Mouse (Mus musculus) G1E (cell line): ENCODE results near the gene Gba.

Experiments
- CTCF ChIP-seq: IDR thresholded peaks from 2 replicates; pipeline ENCODE4 v1.5.1; 2012; ENCODE audit warnings: low read depth, low read length, inconsistent platforms, mixed read lengths
- GATA1 ChIP-seq: IDR thresholded peaks from 2 replicates; pipeline ENCODE4 v1.6.1; 2012; ENCODE audit warnings: borderline replicate concordance, low read length, inconsistent platforms, mixed read lengths
- TAL1 ChIP-seq: conservative IDR thresholded peaks from 2 replicates; pipeline ENCODE4 v1.6.1; 2012; ENCODE audit warnings: low read depth, low read length, inconsistent platforms, mixed read lengths

DNA sequence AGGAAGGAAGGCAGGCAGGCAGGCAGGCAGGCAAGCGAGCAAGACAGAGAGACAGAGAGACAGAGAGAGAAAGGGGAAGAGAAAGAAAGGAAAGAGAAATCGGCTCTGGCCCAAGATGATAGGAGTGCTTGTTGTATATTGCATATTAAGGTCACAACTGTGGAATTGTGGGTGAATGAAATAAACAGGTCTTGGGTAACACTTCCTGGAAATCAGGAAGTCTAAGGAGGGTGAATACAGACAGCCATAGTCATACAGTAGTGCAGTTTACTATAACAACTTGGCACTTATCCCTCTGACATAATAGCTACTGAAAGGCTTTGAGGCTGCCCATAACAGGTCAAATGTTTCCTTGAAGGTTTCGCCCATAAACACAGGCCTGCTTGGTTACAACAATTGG lies 2.9 kb upstream of the Gba start:
- TF ChIP-seq CTCF (no peak), GATA1 (no peak), TAL1 (no peak)
